Mouse (Mus musculus) WW6 (cell line): ENCODE results near the gene Prpf39.

Source experiments
- DNase-seq: peaks from one replicate; pipeline ENCODE4 v3.0.0-alpha.2; 2013; ENCODE audit warnings: low read depth, low spot score

The Prpf39 gene

DNA sequence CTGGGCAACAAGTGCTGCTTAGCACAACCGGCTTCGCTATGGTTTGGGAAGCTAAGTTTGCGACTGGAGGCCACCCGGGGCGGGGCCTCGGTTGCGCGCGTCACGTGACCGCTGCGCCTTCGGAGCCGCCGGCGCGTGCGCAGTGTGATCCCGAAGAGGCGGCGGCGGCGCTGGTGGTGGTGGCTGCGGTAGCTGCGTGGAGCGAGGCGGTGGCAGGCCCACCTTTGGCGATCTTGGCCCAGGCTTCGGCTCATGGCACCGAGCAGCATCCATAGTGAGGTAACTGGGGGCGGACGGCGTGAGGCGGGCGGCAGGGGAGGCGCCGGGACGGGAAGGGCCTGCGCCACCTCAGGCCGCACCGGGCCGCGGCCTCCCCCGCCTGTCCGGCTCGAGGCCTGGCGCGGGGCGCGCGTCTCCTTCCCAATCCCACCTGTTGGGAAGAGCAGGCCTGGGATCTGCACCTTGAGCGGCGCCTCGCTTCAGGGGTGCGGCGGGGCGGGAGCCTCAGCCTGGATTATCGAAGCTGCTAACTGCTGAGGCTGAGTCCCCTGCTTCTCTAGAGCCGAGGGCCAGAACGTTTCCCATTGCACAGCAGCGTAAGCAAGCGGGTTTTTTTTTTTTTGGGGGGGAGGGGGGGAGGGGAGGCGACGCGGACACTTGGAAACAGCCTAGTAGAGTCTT, at the start of gene Prpf39:
Prpf39 (plus strand) TSS at position 144 of the 681 bp plus-strand sequence.
- peak; percentile 67 for DNase-seq

DNA sequence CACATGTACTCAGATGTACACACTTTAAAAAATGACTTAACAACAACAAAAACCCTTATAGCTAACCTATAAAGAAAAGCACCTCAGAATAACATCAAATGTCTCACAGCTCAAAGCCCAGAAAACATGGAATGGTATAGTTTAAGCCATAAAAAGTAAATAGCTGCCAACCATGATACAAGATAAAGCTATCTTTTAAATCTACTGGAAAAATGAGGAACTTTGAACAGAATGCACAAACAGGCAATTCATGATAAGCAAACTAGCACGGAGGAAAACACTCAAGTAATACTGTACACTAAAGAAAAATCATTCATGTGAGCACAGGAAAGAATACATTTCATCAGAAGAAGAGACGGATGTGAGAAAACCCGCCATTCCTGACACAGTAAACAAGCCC, 28.4 kb upstream of the Prpf39 start:
- DNase-seq = no peak

DNA sequence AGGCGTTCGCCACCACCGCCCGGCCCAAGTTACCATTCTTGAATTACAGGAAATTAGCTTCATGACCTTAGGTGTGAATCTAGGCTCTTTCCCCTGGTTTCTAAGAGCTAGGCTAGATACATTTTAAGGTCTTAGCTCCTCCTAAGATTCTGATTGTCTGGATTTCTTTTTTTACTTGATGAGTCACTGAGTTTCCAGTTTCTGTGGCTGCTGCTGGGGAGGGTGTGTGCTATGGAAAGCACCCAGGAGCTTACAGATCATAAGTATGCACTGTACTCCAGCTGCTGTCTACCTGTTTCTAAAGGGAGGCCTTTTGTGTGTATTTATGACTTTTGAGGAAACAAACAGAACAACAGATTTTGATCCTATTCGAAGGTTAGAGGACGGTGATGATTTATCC, 13.3 kb upstream of the Prpf39 start:
- DNase-seq = no peak

DNA sequence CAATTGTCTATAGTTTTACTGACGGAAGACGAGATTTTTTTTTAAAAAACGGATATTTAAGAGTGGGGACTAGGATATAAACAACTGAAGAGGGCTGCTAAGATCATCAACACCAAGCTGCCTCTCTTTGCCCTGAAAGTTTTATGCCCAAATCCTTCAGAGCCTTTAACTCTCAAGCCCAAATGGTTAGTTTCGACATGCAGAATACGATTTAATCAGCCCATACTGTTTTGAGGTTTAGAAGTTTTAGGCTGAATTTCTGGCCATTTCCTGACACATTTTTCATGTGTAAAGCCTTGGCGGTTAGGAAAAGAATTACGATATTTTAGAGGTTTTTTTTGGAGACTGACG, 319 bp upstream of the Prpf39 start:
- DNase-seq = no peak

DNA sequence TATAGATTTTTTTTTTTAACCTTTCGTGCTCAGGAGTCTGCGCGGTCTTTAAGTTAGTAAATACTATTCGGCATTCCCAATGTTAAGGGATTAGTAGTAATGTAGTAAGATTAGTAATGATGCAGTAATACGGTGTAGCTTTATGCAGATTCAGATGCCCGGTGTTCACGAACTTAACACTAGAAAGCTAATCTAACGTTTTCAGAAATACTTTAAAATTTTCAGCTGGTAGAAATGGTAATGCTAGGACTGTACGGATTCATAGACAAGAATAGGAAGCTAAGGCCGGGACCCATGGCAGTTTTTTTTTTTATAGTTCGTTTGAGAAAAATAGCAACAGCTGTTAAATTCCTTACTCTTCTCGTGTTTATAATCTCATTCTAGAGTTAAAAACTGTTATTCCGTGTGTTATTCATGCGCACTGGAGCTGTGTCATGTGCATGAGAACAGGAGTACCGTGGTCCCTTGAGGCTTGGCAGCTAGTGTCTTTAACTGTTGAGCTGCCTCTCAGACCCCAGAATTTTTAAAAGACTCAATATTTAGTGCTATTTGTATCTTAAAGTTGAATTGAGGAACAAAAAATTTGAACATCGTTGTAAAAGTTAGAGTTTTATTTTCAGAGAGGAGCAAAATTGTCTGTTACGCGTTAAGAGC, 886 bp downstream of the Prpf39 start:
- DNase-seq = no peak

DNA sequence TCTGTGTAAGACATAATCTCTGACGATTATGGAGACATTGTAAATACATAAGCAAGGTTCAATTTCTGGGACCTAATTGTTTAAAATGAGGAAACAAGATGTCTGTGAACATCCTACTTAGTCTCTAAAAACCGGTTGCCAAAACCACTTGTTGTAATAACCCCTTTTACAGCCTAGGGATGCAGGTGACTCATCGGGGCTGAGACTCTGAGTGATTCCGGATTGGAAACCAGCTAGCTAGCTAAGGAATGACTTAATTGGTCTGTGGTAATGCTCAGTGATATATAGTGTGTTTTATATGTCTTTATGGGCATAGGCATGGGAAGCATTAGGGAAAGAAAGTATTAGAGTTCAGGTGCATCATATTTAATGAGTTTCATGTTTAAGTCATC, 1.4 kb downstream of the Prpf39 start:
- DNase-seq = no peak

DNA sequence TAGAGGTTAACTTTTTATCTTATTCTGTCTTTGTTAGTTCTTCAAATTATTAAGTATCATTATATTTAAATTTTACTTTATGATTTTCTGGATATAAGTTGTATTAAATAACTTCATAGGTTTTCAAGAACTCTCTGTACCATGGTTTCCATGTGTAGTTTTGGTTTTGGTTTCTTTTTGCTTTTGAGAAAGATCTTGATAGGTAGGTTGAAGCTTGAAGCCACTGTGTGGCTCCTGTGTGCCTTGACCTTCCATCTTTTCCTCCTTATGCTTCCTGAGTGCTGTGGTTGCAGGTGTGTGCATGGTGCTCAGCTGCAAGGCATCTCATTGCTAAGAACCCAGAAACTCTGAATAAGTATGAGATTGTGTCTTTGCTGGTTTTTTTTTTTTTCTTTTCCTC, 12.7 kb downstream of the Prpf39 start:
- DNase-seq = no peak

DNA sequence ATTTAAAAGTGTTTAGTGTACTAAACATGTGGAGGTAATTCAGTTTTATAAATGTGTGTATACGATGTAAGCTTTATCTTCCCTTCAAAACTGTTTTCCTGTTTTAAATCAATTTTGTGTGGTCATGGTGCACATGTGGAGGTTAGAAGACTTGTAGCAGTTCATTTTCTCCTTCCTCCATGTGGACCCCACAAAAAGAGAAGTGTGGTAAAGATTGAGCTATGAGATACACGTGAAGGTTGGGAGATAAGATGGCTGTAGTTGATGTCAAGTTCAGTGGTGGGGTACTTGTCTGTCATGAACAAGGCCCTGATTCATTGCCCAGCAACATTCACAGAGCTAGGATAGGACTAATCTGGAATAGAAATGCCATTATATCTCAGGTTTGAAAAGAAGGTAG, 22.1 kb downstream of the Prpf39 start:
- DNase-seq = no peak

DNA sequence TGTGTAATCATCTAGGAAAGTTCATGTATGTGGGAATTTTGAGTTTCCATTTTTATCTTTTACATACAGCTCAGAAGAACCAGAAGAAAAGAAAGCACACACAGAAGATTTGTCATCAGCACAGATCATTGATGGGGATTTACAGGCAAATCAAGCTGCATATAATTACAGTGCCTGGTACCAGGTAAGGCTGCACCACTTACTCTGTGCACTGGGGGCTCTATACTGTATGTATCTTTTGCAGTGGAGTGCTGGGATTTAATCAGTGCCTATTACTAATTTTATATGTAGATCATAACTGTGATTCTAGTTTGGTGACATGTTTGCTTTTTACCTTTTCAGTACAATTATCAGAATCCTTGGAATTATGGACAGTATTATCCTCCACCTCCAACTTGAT, 24.9 kb downstream of the Prpf39 start:
- no peak for DNase-seq

DNA sequence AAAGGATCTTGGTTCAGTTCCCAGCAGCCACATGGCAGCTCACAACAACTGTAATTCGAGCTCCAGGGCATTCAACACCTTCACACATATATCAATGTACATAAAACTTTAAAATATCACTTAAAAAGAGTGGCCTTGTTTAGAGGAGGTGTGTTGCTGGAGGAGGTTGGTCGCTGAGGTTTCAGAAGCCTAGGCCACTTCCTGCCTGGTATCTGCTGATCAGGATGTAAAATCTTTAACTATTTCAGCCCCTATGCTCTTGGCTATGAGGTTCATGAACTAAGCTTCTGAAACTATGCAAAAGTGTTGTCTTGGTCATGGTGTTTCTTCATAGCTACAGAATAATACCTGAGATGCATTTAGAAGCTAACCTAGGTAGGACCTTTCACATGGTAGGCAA, 29.1 kb downstream of the Prpf39 start:
- DNase-seq = no peak

DNA sequence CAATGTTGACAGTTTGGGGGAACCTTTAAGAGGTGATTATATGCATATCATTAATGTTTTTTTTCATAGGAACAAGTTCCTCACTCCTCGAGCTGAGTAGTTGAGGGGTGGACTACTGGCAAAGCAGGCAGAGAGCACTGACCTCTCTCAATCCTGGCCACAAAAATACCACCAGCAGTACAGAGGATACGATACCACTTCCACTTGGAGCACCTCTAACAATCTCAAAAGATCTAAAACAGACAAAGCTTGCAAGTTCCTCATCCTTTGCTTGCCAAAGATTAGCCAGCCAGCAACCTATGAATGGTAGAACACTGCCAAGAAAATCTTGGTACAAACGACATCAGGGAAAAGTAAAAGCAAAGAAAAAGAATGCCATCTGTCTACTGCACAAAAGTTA, 30.1 kb downstream of the Prpf39 start:
- DNase-seq = no peak

DNA sequence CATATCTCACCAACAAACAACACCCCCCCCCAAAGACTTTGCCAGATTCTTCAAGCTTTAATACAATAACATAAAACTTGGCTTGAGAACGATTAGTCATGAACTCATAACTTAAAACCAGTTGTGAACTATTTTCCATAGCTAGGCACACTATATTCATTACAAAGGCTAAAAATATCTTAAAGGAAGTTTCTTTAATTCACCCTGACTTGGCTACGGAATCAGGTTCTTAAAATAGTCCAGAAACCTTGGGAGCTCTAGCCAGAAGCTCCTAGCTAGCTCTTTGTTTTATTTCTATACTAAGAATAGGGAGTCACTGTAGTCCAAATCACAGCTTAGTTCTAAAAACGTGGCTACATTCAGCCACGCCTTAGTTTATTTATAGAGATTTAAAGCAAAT, 32.3 kb downstream of the Prpf39 start:
- DNase-seq = no peak

DNA sequence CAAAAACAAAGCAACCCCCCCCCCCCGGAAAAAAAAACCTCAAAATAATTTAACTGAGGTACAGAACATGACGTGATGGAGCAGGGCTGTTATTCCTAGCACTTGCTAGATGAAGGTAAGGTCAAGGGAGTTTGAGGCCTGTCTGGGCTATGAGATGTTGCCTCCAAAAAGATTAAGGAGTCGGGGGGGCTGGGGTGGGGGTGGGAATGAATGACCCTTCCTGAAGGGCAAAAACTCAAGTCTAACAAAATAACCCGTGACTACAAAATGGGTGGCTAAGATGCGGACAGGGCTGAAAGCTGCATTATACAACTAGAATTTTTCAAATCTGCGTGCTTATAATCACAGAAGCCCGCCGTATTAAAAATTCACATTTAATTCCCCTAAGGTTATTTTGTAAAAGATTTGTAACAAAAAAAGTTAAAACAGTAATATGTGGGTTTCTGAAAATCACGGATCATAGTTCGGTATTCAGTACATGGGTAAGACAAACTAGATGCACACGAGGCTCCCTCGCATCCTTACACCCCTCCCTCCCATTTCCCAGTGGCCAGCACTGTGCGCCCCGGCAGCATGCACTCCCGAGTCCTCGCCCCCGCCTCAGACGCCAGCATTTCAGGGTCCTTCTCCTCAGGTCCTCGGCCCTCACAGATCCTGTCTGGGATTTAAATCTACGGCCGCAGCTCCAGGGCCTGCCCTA, 36.9 kb downstream of the Prpf39 start:
- DNase-seq = no peak

DNA sequence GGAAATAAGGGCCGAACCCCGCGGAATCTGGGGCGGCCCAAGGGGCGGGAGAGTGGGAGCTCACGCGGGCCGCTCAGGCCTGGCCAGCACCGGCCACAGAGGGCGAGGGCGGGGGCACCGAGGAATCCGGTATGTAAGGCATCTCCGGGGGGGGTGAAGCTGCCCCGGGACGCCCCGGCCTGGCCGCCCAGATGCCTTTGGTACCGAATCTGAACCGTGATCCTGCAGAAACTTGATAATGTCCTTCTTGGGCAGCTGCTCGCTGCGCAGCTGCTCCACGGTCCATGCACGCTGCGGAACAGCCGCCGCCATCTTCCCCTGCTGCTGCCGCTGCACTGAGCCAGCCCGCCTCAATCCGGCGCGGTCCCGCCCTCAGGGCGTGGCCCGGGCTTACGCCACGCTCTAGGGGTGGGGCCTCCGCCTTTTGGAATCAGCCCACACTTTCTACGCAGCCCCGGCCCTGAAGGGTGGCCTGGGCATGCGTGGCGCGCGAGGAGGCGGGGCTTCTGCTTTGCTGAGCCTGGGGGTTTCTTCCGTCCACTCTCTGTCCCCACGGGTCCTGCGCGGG, 37.6 kb downstream of the Prpf39 start, which contains the start of gene Fkbp3:
Fkbp3 (minus strand) TSS at position 397 of the 568 bp plus-strand sequence.
- peak; percentile 90 for DNase-seq

DNA sequence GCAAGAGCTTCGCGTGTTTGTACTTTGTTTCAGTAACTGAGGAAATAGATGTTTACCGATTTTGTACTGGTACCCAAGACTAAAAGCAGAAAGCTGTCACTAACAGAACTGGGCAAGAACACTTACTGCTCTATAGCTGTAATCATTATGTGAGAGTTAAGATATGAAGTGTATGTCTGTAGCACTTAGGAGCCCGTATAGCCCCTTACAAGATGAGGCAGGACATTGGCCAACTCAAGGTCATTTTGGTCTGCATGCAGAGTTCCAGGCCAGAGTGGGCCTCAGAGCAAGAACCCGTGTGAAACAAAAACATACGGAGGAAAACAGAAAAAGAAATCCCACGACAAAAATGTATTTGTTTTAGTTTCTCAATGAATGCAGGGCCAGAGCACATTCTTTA, 38.5 kb downstream of the Prpf39 start:
- DNase-seq = no peak

DNA sequence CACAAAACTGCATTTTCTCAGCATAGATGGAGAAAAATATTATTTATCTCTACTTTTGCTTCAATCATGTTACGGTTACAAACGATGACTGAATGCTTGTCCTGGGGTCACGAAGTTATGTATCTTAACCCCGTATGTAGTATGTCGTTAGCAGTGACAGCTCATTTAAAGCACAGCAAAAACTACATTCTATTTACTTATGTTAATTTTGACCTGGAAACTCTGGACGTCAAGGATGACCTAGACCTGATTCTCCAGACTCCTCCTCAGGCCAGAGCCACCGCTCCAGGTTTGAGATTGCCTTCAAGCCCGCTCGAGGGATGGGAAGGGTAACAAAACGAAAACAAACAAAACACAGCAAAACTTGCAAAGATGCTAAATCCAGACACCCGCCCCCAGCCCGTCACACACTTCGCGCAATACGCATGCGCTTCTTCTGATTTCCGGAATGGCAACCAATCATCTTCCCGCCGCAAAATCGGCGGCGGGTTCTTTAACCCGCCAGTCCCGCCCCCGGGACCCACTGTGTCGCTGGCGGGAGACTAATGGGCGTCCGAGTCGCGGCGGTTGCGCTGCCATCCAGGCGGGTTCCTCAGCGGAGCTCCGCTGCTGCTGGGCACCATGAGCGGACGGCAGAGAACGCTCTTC, 39.1 kb downstream of the Prpf39 start, which contains the start of gene Fancm:
Fancm (plus strand) TSS at position 519 of the 648 bp plus-strand sequence.
- DNase-seq = peak; percentile 74

DNA sequence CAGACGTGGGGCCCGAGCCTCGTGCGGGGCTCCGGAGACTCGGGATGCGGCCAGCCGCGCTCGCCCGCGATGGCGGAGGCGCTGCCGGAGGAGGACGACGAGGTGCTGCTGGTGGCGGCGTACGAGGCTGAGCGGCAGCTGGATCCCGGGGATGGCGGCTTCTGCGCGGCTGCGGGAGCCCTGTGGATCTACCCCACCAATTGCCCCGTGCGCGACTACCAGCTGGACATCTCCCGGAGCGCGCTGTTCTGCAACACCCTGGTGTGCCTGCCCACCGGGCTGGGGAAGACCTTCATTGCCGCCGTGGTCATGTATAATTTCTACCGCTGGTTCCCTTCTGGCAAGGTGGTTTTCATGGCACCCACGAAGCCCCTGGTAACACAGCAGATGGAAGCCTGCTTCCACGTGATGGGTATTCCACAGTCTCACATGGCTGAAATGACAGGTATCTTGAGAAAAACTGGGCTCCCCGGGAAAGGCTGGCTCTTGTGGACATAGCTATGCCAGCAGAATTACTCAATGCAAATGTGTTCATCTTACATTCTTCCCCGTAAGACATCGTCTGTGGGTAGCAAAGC, 39.7 kb downstream of the Prpf39 start:
- no peak for DNase-seq

DNA sequence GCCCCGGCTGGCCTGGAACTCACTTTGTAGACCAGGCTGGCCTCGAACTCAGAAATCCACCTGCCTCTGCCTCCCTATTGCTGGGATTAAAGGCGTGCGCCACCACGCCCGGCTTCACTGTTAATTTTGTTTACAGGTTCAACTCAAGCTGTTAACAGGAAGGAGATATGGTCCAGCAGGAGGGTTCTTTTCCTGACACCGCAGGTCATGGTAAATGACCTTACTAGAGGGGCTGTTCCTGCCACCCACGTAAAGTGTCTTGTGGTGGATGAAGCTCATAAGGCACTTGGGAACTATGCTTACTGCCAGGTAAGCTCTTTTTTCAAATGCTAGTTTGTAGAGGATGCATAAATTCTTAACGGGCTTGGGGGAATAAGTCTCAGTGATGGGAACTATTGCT, 40.8 kb downstream of the Prpf39 start:
- no peak for DNase-seq

DNA sequence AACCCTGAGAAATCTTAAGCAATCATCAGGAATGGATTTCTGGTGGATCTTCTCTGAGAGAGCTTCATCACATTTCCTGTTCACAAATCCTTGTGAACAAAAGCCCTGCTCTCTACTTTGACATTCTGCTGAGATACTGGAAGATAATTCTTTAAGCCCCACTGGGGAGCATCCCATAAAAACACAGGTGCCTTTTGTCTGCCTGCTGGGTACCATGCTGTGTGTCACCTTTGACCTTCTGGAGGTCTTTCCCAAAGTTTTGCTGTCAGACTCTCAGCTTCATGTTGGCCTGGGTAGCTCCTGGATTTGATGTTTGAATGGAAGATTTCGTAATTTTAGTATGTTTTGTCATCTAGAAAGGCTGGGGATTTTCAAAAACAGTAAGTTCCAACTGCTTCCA, 72.6 kb downstream of the Prpf39 start:
- no peak for DNase-seq

DNA sequence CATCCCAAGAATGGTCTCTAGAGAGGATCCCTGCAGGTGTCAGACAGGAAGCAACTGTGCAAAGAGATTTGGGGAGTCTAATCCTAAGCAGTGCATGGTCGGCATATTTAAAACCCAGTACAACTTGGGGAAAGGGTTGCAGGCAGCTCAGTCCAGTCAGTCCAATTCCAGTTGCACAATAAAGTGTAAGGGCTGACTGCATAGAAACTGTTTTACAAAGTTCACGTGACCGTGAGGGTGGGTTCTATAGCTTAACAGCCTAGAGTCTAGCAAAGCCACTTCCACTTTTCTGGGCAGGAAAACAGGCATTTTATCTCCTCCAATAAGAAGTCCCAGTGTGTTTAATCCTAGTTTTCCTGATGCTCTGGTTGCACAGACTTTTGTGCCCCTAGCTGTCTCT, 75.4 kb downstream of the Prpf39 start:
- no peak for DNase-seq

DNA sequence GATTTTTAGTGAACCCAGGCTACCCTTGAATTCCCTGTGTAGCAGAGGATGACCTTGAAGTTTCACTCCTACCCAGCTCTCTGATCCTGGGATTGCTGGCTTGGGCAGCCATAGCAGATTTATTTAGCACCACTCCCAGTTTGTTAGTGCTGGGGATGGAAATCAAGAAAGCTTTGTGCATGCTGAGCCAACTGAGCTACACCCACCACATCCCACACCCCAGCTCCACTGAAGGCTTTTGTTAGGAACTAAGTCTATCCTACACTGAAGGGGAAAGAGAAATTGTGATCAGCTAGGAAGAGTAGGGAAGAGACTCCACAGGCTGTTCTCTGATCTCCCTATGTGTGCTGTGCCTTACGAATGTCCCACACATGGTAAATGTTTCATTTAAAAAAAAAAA, 76.7 kb downstream of the Prpf39 start:
- DNase-seq = no peak
